Mouse (Mus musculus): ENCODE results near the gene Lhx2. TPM values are rescaled to one million over a fixed set of nuclear protein-coding genes. Genes with fewer than 3 reads are reported as not detected.
A peak's percentile ranks its signal among the peaks of the same experiment; 100 is the strongest.

The Lhx2 gene
- polyA plus RNA-seq, 1 experiment, result 0.89 TPM

DNA sequence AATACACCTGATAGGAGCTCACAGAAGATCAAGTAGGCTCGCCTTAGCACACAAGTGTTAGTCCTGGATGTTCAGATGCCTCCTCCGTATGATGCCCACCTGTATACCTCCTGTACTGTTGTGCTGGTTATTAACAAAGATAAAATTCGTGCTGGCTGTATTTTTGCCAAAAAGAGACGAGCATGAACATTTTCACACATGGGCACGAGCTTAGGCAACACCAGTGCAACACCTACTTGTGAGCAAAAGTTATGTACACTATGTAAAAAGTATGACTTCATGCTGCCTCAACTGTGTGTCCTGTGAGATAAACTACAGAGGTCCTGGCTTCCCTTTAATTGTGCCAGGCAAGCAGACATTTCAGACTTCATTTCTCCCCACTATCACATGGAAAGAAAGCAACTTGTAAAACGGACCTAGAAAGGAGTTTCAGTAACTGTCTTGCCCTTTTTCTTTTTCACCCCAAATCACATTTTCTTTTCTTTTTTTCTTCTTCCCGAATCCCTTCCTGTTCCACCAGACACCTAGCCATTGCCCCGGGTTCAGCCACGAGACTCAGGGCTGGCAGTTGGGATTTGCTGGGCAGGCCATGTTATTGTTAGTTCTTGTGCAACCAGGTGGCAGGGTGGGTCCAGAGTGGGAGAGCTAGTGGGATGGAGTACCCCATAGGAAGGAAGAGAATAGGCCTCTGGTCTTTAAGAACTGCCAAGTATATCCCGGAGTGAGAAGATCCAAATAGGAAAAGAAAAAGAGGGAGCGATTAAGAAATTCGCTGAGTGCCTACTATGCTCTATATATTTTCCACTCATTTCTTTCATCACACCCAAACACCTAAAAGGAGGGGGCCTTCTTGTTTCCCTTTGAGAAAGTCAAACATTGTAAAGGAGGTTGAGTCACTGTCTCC, 10.6 kb downstream of the Lhx2 start:
- Histone ChIP-seq H3K27me3 (ENCODE audit: control insufficient read depth, insufficient read depth, insufficient read length) (peaks cover 50% of the 10 kb centered on the region), H3K36me3 (ENCODE audit: control insufficient read depth, insufficient read depth) (no peaks in the 10 kb centered on the region), H3K79me2 (ENCODE audit: control insufficient read depth, insufficient read depth) (no peaks in the 10 kb centered on the region), H3ac (ENCODE audit: control insufficient read depth, insufficient read length) (no peak overlapping the region), H3K4me3 (peak overlapping the region; percentile 19), H3K4me2 (ENCODE audit: low read depth) (peak overlapping the region; percentile 72)
- no peak for TF ChIP-seq TCF12 (IDR thresholded peaks at IDR 0.05; ENCODE audit: insufficient read depth, poor library complexity, severe bottlenecking)
- TF ChIP-seq MAX (IDR thresholded peaks at IDR 0.05; ENCODE audit: low read depth), result no peak
- no peak for TF ChIP-seq MYOG (IDR thresholded peaks at IDR 0.05; ENCODE audit: control insufficient read depth in 1 of 3, insufficient read depth in 1 of 3, insufficient read length in 2 of 3, low read depth in 2 of 3)
- TF ChIP-seq USF1 (IDR thresholded peaks at IDR 0.05; ENCODE audit: low read depth), result no peak
- TF ChIP-seq E2F4 (IDR thresholded peaks at IDR 0.05; ENCODE audit: insufficient read depth), result no peak
- no peak for TF ChIP-seq REST (IDR thresholded peaks at IDR 0.05; ENCODE audit: insufficient read depth, insufficient read length)
- no peak for TF ChIP-seq POLR2AphosphoS2 (IDR thresholded peaks at IDR 0.05; ENCODE audit: insufficient read length, low read depth)
- no peak for TF ChIP-seq TCF3 (IDR thresholded peaks at IDR 0.05; ENCODE audit: insufficient read length, low read depth)
- TF ChIP-seq MYOD1 (IDR thresholded peaks at IDR 0.05; ENCODE audit: control insufficient read depth in 1 of 3, insufficient read length in 2 of 3, low read depth in 2 of 3), result no peak
- TF ChIP-seq SRF (IDR thresholded peaks at IDR 0.05; ENCODE audit: control insufficient read depth, insufficient read length, low read depth), result no peak
- TF ChIP-seq CEBPB (IDR thresholded peaks at IDR 0.05; ENCODE audit: insufficient read depth, poor library complexity, severe bottlenecking), result no peak

DNA sequence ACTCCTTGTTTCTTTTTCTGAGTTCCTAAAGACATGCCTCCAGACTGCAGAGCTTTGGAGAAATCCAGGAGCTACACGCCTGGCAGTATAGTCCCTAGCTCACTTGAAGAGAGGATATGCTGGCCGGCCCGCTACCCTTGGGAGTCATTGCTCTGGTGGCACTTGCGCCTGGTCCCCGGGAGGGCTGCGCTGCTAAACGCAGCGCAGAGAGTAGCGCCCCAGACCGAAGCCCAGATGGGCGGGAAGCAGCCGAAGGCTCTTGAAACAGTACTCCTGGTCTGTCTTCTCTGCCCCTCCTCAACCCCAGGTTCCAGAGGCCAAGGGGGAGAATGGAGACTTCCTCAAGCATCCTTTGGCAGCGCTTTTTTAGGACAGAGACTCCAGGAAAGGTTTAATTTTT, 11.3 kb downstream of the Lhx2 start:
- Histone ChIP-seq H3K36me3 (ENCODE audit: control insufficient read depth, insufficient read depth) (no peaks in the 10 kb centered on the region), H3K4me2 (ENCODE audit: low read depth) (peak overlapping the region; percentile 72), H3K27me3 (ENCODE audit: control insufficient read depth, insufficient read depth, insufficient read length) (peaks cover 44% of the 10 kb centered on the region), H3K79me2 (ENCODE audit: control insufficient read depth, insufficient read depth) (no peaks in the 10 kb centered on the region), H3ac (ENCODE audit: control insufficient read depth, insufficient read length) (no peak overlapping the region), H3K4me3 (peak overlapping the region; percentile 19)
- no peak for TF ChIP-seq POLR2AphosphoS2 (IDR thresholded peaks at IDR 0.05; ENCODE audit: insufficient read length, low read depth)
- no peak for TF ChIP-seq USF1 (IDR thresholded peaks at IDR 0.05; ENCODE audit: low read depth)
- TF ChIP-seq POLR2A (IDR thresholded peaks at IDR 0.05; ENCODE audit: insufficient read length, low read depth), result no peak
- no peak for TF ChIP-seq MAX (IDR thresholded peaks at IDR 0.05; ENCODE audit: low read depth)
- no peak for TF ChIP-seq CEBPB (IDR thresholded peaks at IDR 0.05; ENCODE audit: insufficient read depth, poor library complexity, severe bottlenecking)
- TF ChIP-seq REST (IDR thresholded peaks at IDR 0.05; ENCODE audit: insufficient read depth, insufficient read length), result no peak
- no peak for TF ChIP-seq TCF12 (IDR thresholded peaks at IDR 0.05; ENCODE audit: insufficient read depth, poor library complexity, severe bottlenecking)
- TF ChIP-seq MYOG (IDR thresholded peaks at IDR 0.05; ENCODE audit: control insufficient read depth in 1 of 3, insufficient read depth in 1 of 3, insufficient read length in 2 of 3, low read depth in 2 of 3), result no peak
- TF ChIP-seq SRF (IDR thresholded peaks at IDR 0.05; ENCODE audit: control insufficient read depth, insufficient read length, low read depth), result no peak
- TF ChIP-seq MYOD1 (IDR thresholded peaks at IDR 0.05; ENCODE audit: control insufficient read depth in 1 of 3, insufficient read length in 2 of 3, low read depth in 2 of 3), result no peak
- no peak for TF ChIP-seq TCF3 (IDR thresholded peaks at IDR 0.05; ENCODE audit: insufficient read length, low read depth)
- TF ChIP-seq E2F4 (IDR thresholded peaks at IDR 0.05; ENCODE audit: insufficient read depth), result no peak

GRCm38 (mm10) chr2:38350796-38351195, 11.7 kb downstream of the Lhx2 start:
- TF ChIP-seq REST (IDR thresholded peaks at IDR 0.05; ENCODE audit: insufficient read depth, insufficient read length), result no peak
- TF ChIP-seq E2F4 (IDR thresholded peaks at IDR 0.05; ENCODE audit: insufficient read depth), result peak; percentile 31
- H3K79me2 ChIP-seq (ENCODE audit: control insufficient read depth, insufficient read depth), result no peaks in the 10 kb centered on the region
- no peaks in the 10 kb centered on the region for H3K36me3 ChIP-seq (ENCODE audit: control insufficient read depth, insufficient read depth)
- H3K4me2 ChIP-seq (ENCODE audit: low read depth), result peak overlapping the region; percentile 72
- H3K27me3 ChIP-seq (ENCODE audit: control insufficient read depth, insufficient read depth, insufficient read length), result peaks cover 44% of the 10 kb centered on the region
- H3ac ChIP-seq (ENCODE audit: control insufficient read depth, insufficient read length), result no peak overlapping the region
- peak overlapping the region; percentile 19 for H3K4me3 ChIP-seq

GRCm38 (mm10) chr2:38351641-38352320, 12.7 kb downstream of the Lhx2 start:
- no peaks in the 10 kb centered on the region for H3K79me2 ChIP-seq (ENCODE audit: control insufficient read depth, insufficient read depth)
- no peak for TF ChIP-seq POLR2AphosphoS2 (IDR thresholded peaks at IDR 0.05; ENCODE audit: insufficient read length, low read depth)
- no peak for TF ChIP-seq MYOD1 (IDR thresholded peaks at IDR 0.05; ENCODE audit: control insufficient read depth in 1 of 3, insufficient read length in 2 of 3, low read depth in 2 of 3)
- TF ChIP-seq TCF12 (IDR thresholded peaks at IDR 0.05; ENCODE audit: insufficient read depth, poor library complexity, severe bottlenecking), result no peak
- no peak for TF ChIP-seq POLR2A (IDR thresholded peaks at IDR 0.05; ENCODE audit: insufficient read length, low read depth)
- no peak for TF ChIP-seq TCF3 (IDR thresholded peaks at IDR 0.05; ENCODE audit: insufficient read length, low read depth)
- no peak for TF ChIP-seq SRF (IDR thresholded peaks at IDR 0.05; ENCODE audit: control insufficient read depth, insufficient read length, low read depth)
- no peak for TF ChIP-seq CEBPB (IDR thresholded peaks at IDR 0.05; ENCODE audit: insufficient read depth, poor library complexity, severe bottlenecking)
- TF ChIP-seq USF1 (IDR thresholded peaks at IDR 0.05; ENCODE audit: low read depth), result no peak
- TF ChIP-seq MYOG (IDR thresholded peaks at IDR 0.05; ENCODE audit: control insufficient read depth in 1 of 3, insufficient read depth in 1 of 3, insufficient read length in 2 of 3, low read depth in 2 of 3), result no peak
- no peak for TF ChIP-seq E2F4 (IDR thresholded peaks at IDR 0.05; ENCODE audit: insufficient read depth)
- TF ChIP-seq MAX (IDR thresholded peaks at IDR 0.05; ENCODE audit: low read depth), result no peak
- TF ChIP-seq REST (IDR thresholded peaks at IDR 0.05; ENCODE audit: insufficient read depth, insufficient read length), result no peak

More at GRCm38 (mm10) chr2:38351641-38352320, 12.7 kb downstream of the Lhx2 start:
- H3ac ChIP-seq (ENCODE audit: control insufficient read depth, insufficient read length), result no peak overlapping the region
- peak overlapping the region; percentile 19 for H3K4me3 ChIP-seq
- H3K27me3 ChIP-seq (ENCODE audit: control insufficient read depth, insufficient read depth, insufficient read length), result peaks cover 38% of the 10 kb centered on the region
- no peaks in the 10 kb centered on the region for H3K36me3 ChIP-seq (ENCODE audit: control insufficient read depth, insufficient read depth)
- peak overlapping the region; percentile 60 for H3K4me2 ChIP-seq (ENCODE audit: low read depth)
